Comparison of ENCODE assay signal across 8 mouse cellular contexts in the genomic region with DNA sequence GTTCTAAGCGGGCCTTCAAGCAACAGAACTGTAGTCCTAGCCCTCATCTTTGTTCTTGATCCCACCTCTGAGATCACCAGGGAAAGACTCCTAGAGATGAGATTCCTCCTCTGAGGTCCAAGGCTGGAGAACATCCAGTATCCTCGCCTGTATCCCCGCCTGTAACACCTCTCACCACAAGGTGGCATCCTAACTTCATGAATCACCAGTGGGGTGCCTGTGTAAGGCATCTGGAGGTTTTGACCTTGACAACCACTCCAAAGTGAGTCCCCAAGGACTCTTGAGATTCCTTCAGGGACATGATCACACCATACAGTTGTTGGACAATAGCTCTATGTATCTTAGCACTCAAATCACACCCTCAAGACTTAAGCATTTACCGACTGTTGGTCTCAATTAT. TPM values are rescaled to one million over a fixed set of nuclear protein-coding genes. Genes with fewer than 3 reads are reported as not detected.
DNase-seq lines count a peak whose midpoint lies in the region; ATAC-seq and TF ChIP-seq lines count a peak whose summit lies in the region.

No protein-coding gene starts in this region.

- peak; percentile 69 to 75 for DNase-seq in adrenal gland, postnatal 36 days
- DNase-seq in embryonic facial prominence, embryonic 10.5 days (ENCODE audit: low spot score) = peak; percentile 73
- peak; percentile 32 to 44 (median 34) for DNase-seq in liver, embryonic 14.5 days (ENCODE audit: low read depth in 3 of 3, low spot score in 3 of 3)
- peak; percentile 63 for DNase-seq in thymus, adult 2 months

- H3K27ac ChIP-seq in ES-Bruce4 (ENCODE audit: insufficient read depth, low read length) = no peak overlapping the region
- no peak overlapping the region for H3K27ac ChIP-seq in embryonic facial prominence, embryonic 10.5 days (replicated peaks)
- no peak overlapping the region for H3K27ac ChIP-seq in heart, embryonic 11.5 days (ENCODE audit: low read depth, low read length)
- H3K27ac ChIP-seq in kidney, embryonic 16.5 days (ENCODE audit: low read length) = no peak overlapping the region
- H3K27ac ChIP-seq in liver, embryonic 14.5 days = no peak overlapping the region
- no peak overlapping the region for H3K27ac ChIP-seq in thymus, adult 2 months (ENCODE audit: control insufficient read depth, insufficient read depth, low read length)

- no peak overlapping the region for H3K4me3 ChIP-seq in ES-Bruce4 (ENCODE audit: low read depth, low read length)
- H3K4me3 ChIP-seq in embryonic facial prominence, embryonic 10.5 days = no peak overlapping the region
- no peak overlapping the region for H3K4me3 ChIP-seq in heart, embryonic 11.5 days (ENCODE audit: low read depth, low read length)
- H3K4me3 ChIP-seq in kidney, embryonic 16.5 days (ENCODE audit: low read length) = no peak overlapping the region
- H3K4me3 ChIP-seq in liver, embryonic 14.5 days (ENCODE audit: insufficient read depth in 1 of 2, low read depth in 2 of 2, low read length in 2 of 2) = no peak overlapping the region
- no peak overlapping the region for H3K4me3 ChIP-seq in thymus, adult 2 months (ENCODE audit: control insufficient read depth, insufficient read depth, low read length)

- H3K4me1 ChIP-seq in ES-Bruce4 (ENCODE audit: control insufficient read depth, insufficient read depth, low read length) = no peaks in the 10 kb centered on the region
- peaks cover 8% of the 10 kb centered on the region for H3K4me1 ChIP-seq in embryonic facial prominence, embryonic 10.5 days
- H3K4me1 ChIP-seq in heart, embryonic 11.5 days (ENCODE audit: control insufficient read depth, insufficient read depth, low read length) = no peaks in the 10 kb centered on the region
- peaks cover 6% of the 10 kb centered on the region for H3K4me1 ChIP-seq in kidney, embryonic 16.5 days (ENCODE audit: insufficient read depth, low read length)
- no peaks in the 10 kb centered on the region for H3K4me1 ChIP-seq in liver, embryonic 14.5 days (replicated peaks; ENCODE audit: control insufficient read depth in 2 of 2, insufficient read depth in 2 of 2, low read length in 1 of 2)
- no peaks in the 10 kb centered on the region for H3K4me1 ChIP-seq in thymus, adult 2 months (replicated peaks; ENCODE audit: control insufficient read depth, insufficient read depth, low read length)

- 21% methylated on average over 4 of the region's 4 CpGs for WGBS in embryonic facial prominence, embryonic 10.5 days
- WGBS in heart, embryonic 11.5 days (ENCODE audit: insufficient replicate concordance) = 20% methylated on average over 4 of the region's 4 CpGs
- 23% methylated on average over 4 of the region's 4 CpGs for WGBS in kidney, embryonic 16.5 days
- WGBS in liver, embryonic 14.5 days (ENCODE audit: insufficient replicate concordance) = 18% methylated on average over 4 of the region's 4 CpGs
- 26% methylated on average over 4 of the region's 4 CpGs for WGBS in thymus, adult 2 months

- no peak for TF ChIP-seq EP300 in ES-Bruce4 (IDR thresholded peaks at IDR 0.05; ENCODE audit: insufficient read depth, low read depth, low read length)
- TF ChIP-seq EP300 in liver, embryonic 14.5 days (IDR thresholded peaks at IDR 0.05; ENCODE audit: low read depth) = no peak

- TF ChIP-seq POLR2A in ES-Bruce4 (IDR thresholded peaks at IDR 0.05; ENCODE audit: insufficient read depth, low read length) = no peak
- TF ChIP-seq POLR2A in thymus, adult 2 months (IDR thresholded peaks at IDR 0.05; ENCODE audit: control insufficient read depth, extremely low read depth, insufficient read depth, low read length, poor library complexity) = no peak

- H3K4me2 ChIP-seq in heart, embryonic 11.5 days = no peak overlapping the region
- H3K4me2 ChIP-seq in kidney, embryonic 16.5 days (replicated peaks; ENCODE audit: low read depth, low read length) = no peak overlapping the region
- H3K4me2 ChIP-seq in liver, embryonic 14.5 days (ENCODE audit: low read depth) = no peak overlapping the region

- H3K9ac ChIP-seq in ES-Bruce4 (ENCODE audit: low read depth, poor library complexity, severe bottlenecking) = no peak overlapping the region
- no peak overlapping the region for H3K9ac ChIP-seq in heart, embryonic 11.5 days (ENCODE audit: low read depth, low read length)
- no peak overlapping the region for H3K9ac ChIP-seq in kidney, embryonic 16.5 days (replicated peaks; ENCODE audit: low read length)
- no peak overlapping the region for H3K9ac ChIP-seq in liver, embryonic 14.5 days (replicated peaks)

- no peaks in the 10 kb centered on the region for H3K27me3 ChIP-seq in ES-Bruce4 (ENCODE audit: control insufficient read depth, insufficient read depth, low read length, poor library complexity, severe bottlenecking)
- H3K27me3 ChIP-seq in embryonic facial prominence, embryonic 10.5 days (replicated peaks; ENCODE audit: low read depth, poor library complexity, severe bottlenecking) = no peaks in the 10 kb centered on the region
- H3K27me3 ChIP-seq in heart, embryonic 11.5 days (ENCODE audit: control insufficient read depth, insufficient read depth, low read length) = no peaks in the 10 kb centered on the region
- no peaks in the 10 kb centered on the region; the same call in 1 of the 2 replicates for H3K27me3 ChIP-seq in kidney, embryonic 16.5 days (ENCODE audit: insufficient read depth, low read length)
- no peaks in the 10 kb centered on the region for H3K27me3 ChIP-seq in liver, embryonic 14.5 days (ENCODE audit: control insufficient read depth, insufficient read depth, low read length)
- no peaks in the 10 kb centered on the region for H3K27me3 ChIP-seq in thymus, adult 2 months (ENCODE audit: control insufficient read depth, insufficient read depth, low read length)

- H3K36me3 ChIP-seq in ES-Bruce4 (ENCODE audit: control insufficient read depth, insufficient read depth, low read length, poor library complexity, severe bottlenecking) = no peaks in the 10 kb centered on the region
- H3K36me3 ChIP-seq in embryonic facial prominence, embryonic 10.5 days (replicated peaks) = peaks cover 19% of the 10 kb centered on the region
- H3K36me3 ChIP-seq in heart, embryonic 11.5 days (ENCODE audit: control insufficient read depth, insufficient read depth, low read length) = peaks cover 2% of the 10 kb centered on the region
- no peaks in the 10 kb centered on the region for H3K36me3 ChIP-seq in kidney, embryonic 16.5 days (ENCODE audit: insufficient read depth, low read length)
- no peaks in the 10 kb centered on the region for H3K36me3 ChIP-seq in liver, embryonic 14.5 days (replicated peaks; ENCODE audit: control insufficient read depth, insufficient read depth, low read depth)
- H3K36me3 ChIP-seq in thymus, adult 2 months (ENCODE audit: control insufficient read depth, insufficient read depth, low read length) = no peaks in the 10 kb centered on the region

- ATAC-seq in heart, embryonic 11.5 days (replicated peaks; ENCODE audit: insufficient number of reproducible peaks, low FRiP score, low TSS enrichment) = peak; percentile 50; the same call in 1 of the 2 replicates
- 0 out of 2 replicates have a peak, but pooled peaks have one; percentile 39 for ATAC-seq in kidney, embryonic 16.5 days (ENCODE audit: low FRiP score, low TSS enrichment)
- ATAC-seq in liver, embryonic 14.5 days (ENCODE audit: insufficient read depth) = no peak; the same call in 1 of the 2 replicates
- peak; percentile 56; the same call in 1 of the 2 replicates for ATAC-seq in neutrophil, adult 5-6 weeks (ENCODE audit: extremely low read depth, insufficient number of reproducible peaks, low FRiP score, poor library complexity, severe bottlenecking)

- no peaks in the 10 kb centered on the region; the same call in 1 of the 2 replicates for H3K9me3 ChIP-seq in ES-Bruce4 (replicated peaks; ENCODE audit: control insufficient read depth, insufficient read depth, low read length, poor library complexity, severe bottlenecking)
- no peaks in the 10 kb centered on the region for H3K9me3 ChIP-seq in embryonic facial prominence, embryonic 10.5 days
- no peaks in the 10 kb centered on the region for H3K9me3 ChIP-seq in heart, embryonic 11.5 days (replicated peaks; ENCODE audit: control insufficient read depth, low read length)
- no peaks in the 10 kb centered on the region for H3K9me3 ChIP-seq in kidney, embryonic 16.5 days (ENCODE audit: low read length)
- H3K9me3 ChIP-seq in liver, embryonic 14.5 days (ENCODE audit: control insufficient read depth, low read length) = no peaks in the 10 kb centered on the region

- TF ChIP-seq CTCF in ES-Bruce4 (IDR thresholded peaks at IDR 0.05; ENCODE audit: low read depth, low read length) = peak; percentile 80
- TF ChIP-seq CTCF in liver, embryonic 14.5 days (IDR thresholded peaks at IDR 0.05; ENCODE audit: low read depth) = peak; percentile 91
- no peak for TF ChIP-seq CTCF in thymus, adult 2 months (IDR thresholded peaks at IDR 0.05; ENCODE audit: borderline replicate concordance, control insufficient read depth, extremely low read depth, insufficient read depth, low read length, poor library complexity)

RNA-seq across cellular contexts. Expression of a gene that starts 19.0 kb away (rescaled TPM):
- polyA plus RNA-seq in ES-Bruce4 (2011; ENCODE audit: insufficient read depth, insufficient read length, low read depth, missing spikeins) = 1.8 and 2.8 TPM in 2 replicates
- total RNA-seq in adrenal gland, postnatal 36 days (2021) = 10 to 100 TPM; 77.3 to 82.1 TPM
- 24.1 and 29.5 TPM in 2 replicates for polyA plus RNA-seq in embryonic facial prominence, embryonic 10.5 days (2016; fragmentation: Nextera tagmentation; extraction: Ambion mirVana)
- polyA plus RNA-seq in heart, embryonic 11.5 days (2014; fragmentation: Nextera tagmentation; extraction: Ambion mirVana) = 32.2 and 43.8 TPM in 2 replicates
- polyA plus RNA-seq in kidney, embryonic 16.5 days (2015; fragmentation: Nextera tagmentation; extraction: Ambion mirVana) = 46.7 and 48.5 TPM in 2 replicates
- 11.9 and 12.8 TPM in 2 replicates for polyA plus RNA-seq in liver, embryonic 14.5 days (2012; rRNA removed)
- 13.7 and 16.3 TPM in 2 replicates for polyA plus RNA-seq in liver, embryonic 14.5 days (2014; fragmentation: Nextera tagmentation; extraction: Ambion mirVana)
- not detected in 2 replicates for total RNA-seq in neutrophil, adult 5-6 weeks (2017)
- polyA plus RNA-seq in thymus, adult 2 months (2012; rRNA removed) = 7.3 and 9.5 TPM in 2 replicates

RNA-seq across cellular contexts. Expression of a gene that starts 23.7 kb away (rescaled TPM):
- 12.4 and 17.2 TPM in 2 replicates for polyA plus RNA-seq in ES-Bruce4 (2011; ENCODE audit: insufficient read depth, insufficient read length, low read depth, missing spikeins)
- total RNA-seq in adrenal gland, postnatal 36 days (2021) = 10 to 100 TPM; 10.4 to 15.8 TPM
- 19.8 and 23.8 TPM in 2 replicates for polyA plus RNA-seq in embryonic facial prominence, embryonic 10.5 days (2016; fragmentation: Nextera tagmentation; extraction: Ambion mirVana)
- polyA plus RNA-seq in heart, embryonic 11.5 days (2014; fragmentation: Nextera tagmentation; extraction: Ambion mirVana) = 39.7 and 45.3 TPM in 2 replicates
- 20.4 and 20.5 TPM in 2 replicates for polyA plus RNA-seq in kidney, embryonic 16.5 days (2015; fragmentation: Nextera tagmentation; extraction: Ambion mirVana)
- polyA plus RNA-seq in liver, embryonic 14.5 days (2012; rRNA removed) = 6.0 and 9.0 TPM in 2 replicates
- polyA plus RNA-seq in liver, embryonic 14.5 days (2014; fragmentation: Nextera tagmentation; extraction: Ambion mirVana) = 8.6 and 9.4 TPM in 2 replicates
- total RNA-seq in neutrophil, adult 5-6 weeks (2017) = 11.6 and 16.7 TPM in 2 replicates
- 27.9 and 28.3 TPM in 2 replicates for polyA plus RNA-seq in thymus, adult 2 months (2012; rRNA removed)
